Mouse (Mus musculus) small intestine, adult 2 months (tissue): ENCODE results near the gene Idh3g.

Source experiments
- CTCF ChIP-seq: fragments of 200-500 bp; IDR thresholded peaks from 2 replicates; pipeline ENCODE4 v1.5.1; 2012; ENCODE audit warnings: low read depth, mild to moderate bottlenecking, control low read depth, inconsistent platforms, low read length, moderate library complexity, mixed read lengths; ENCODE audit not compliant: insufficient replicate concordance, insufficient read length; ENCODE audit errors: extremely low read depth
- POLR2A ChIP-seq: fragments of 200-500 bp; IDR thresholded peaks from 2 replicates; pipeline ENCODE4 v1.6.1; 2012; ENCODE audit warnings: low read depth, mild to moderate bottlenecking, control low read depth, inconsistent platforms, low read length, moderate library complexity

DNA sequence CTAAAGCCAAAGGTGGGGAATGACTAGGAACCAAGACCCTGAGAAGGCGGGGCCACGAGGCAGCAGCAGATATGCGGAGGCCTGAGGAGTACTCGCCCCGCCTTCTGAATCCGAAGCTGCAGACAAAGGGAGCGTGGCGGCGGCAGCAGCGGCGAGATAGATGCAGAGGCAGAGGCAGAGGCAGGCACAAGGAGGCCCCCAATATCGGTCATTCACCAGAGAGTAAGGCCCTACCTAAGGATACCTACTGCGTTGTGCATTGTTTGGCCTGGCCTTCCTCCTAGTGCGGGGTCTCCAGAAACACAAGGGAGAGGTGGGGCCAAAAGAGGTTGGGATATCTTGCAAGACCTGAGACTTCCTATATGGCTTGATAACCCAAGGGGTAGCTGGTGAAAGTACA lies 28.4 kb upstream of the Idh3g start:
- TF ChIP-seq POLR2A (no peak), CTCF (no peak)
